Mouse (Mus musculus) olfactory bulb, adult 2 months (tissue): ENCODE results near the gene Ddah1.

Experiments used
- CTCF ChIP-seq: fragments of 200-500 bp; IDR thresholded peaks from 2 replicates; pipeline ENCODE4 v1.5.1; 2012; ENCODE audit warnings: low read depth, mild to moderate bottlenecking, low read length, moderate library complexity; ENCODE audit not compliant: insufficient read depth
- POLR2A ChIP-seq: fragments of 200-500 bp; IDR thresholded peaks from 2 replicates; pipeline ENCODE4 v1.6.1; 2012; ENCODE audit warnings: mild to moderate bottlenecking, low read depth, low read length, moderate library complexity; ENCODE audit not compliant: insufficient read depth

- TF ChIP-seq CTCF, result no peak
- no peak for TF ChIP-seq POLR2A
Measured at GRCm38 (mm10) chr3:145894131-145894530, 135.7 kb downstream of the Ddah1 start.
